Mouse (Mus musculus) liver, embryonic 14.5 days (tissue): ENCODE measurements around the gene Atp5e. TPM values are rescaled to one million over a fixed set of nuclear protein-coding genes. Genes with fewer than 3 reads are reported as not detected.

Experiments
- ATAC-seq: fragments of 200-750 bp; cut with Nextera tagmentation; 2 replicates; pipeline ENCODE4 v1.8.0; 2017; ENCODE audit warnings: moderate number of reproducible peaks, mild to moderate bottlenecking, moderate library complexity; ENCODE audit not compliant: insufficient read depth
- DNase-seq, 3 experiments: peaks; one replicate each; pipeline ENCODE4 v3.0.0-alpha.2; 2012 to 2013; ENCODE audit warnings: low read depth in 3 of 3, low spot score in 3 of 3
- H3K27ac ChIP-seq: fragments of 300-500 bp; sonication (generic); 2 replicates; pipeline ENCODE4 v1.5.1; 2014; ENCODE audit warnings: moderate library complexity, mild to moderate bottlenecking, control low read depth, inconsistent platforms
- H3K27me3 ChIP-seq: fragments of 300-500 bp; sonication (generic); 2 replicates; pipeline ENCODE4 v1.6.1; 2014; ENCODE audit warnings: mild to moderate bottlenecking, low read length, moderate library complexity; ENCODE audit not compliant: control insufficient read depth, insufficient read depth
- H3K36me3 ChIP-seq: fragments of 300-500 bp; sonication (generic); replicated peaks from 2 replicates; pipeline ENCODE4 v1.6.1; 2014; ENCODE audit warnings: low read depth; ENCODE audit not compliant: control insufficient read depth, insufficient read depth
- H3K4me1 ChIP-seq, 2 experiments: fragments of 200-500 bp in 1 of 2; fragments of 300-500 bp in 1 of 2; sonication (generic) in 1 of 2; replicated peaks; 2 replicates each; pipeline ENCODE4 v1.6.1; 2012 to 2014; ENCODE audit warnings: antibody characterized with exemption in 1 of 2, inconsistent platforms in 1 of 2, low read length in 1 of 2; ENCODE audit not compliant: control insufficient read depth in 2 of 2, insufficient read depth in 2 of 2
- H3K4me2 ChIP-seq: fragments of 300-500 bp; sonication (generic); 2 replicates; pipeline ENCODE4 v1.6.1; 2014; ENCODE audit warnings: low read depth, mild to moderate bottlenecking, control low read depth, moderate library complexity
- H3K4me3 ChIP-seq, 2 experiments: fragments of 200-500 bp in 1 of 2; fragments of 300-500 bp in 1 of 2; sonication (generic) in 1 of 2; 2 replicates each; pipeline ENCODE4 v1.5.1; 2012 to 2014; ENCODE audit warnings: low read depth in 2 of 2, low read length in 2 of 2, mild to moderate bottlenecking in 2 of 2, control low read depth in 1 of 2, inconsistent platforms in 1 of 2, moderate library complexity in 1 of 2; ENCODE audit not compliant: insufficient read depth in 1 of 2
- H3K9ac ChIP-seq: fragments of 300-500 bp; sonication (generic); replicated peaks from 2 replicates; pipeline ENCODE4 v1.6.1; 2014; ENCODE audit warnings: mild to moderate bottlenecking, control low read depth, moderate library complexity
- H3K9me3 ChIP-seq: fragments of 300-500 bp; sonication (generic); 2 replicates; pipeline ENCODE4 v1.6.1; 2016; ENCODE audit warnings: low read length, mixed read lengths; ENCODE audit not compliant: control insufficient read depth
- CTCF ChIP-seq: IDR thresholded peaks from 2 replicates; pipeline ENCODE4 v1.5.1; 2016; ENCODE audit warnings: antibody characterized with exemption, low read depth, control low read depth
- EP300 ChIP-seq: IDR thresholded peaks from 2 replicates; pipeline ENCODE4 v1.6.1; 2016; ENCODE audit warnings: antibody characterized with exemption, low read depth
- WGBS: fragments of 180-500 bp; shearing (Covaris S2); extraction: QIAGEN DNeasy Blood & Tissue Kit; methylation state at CpG from one replicate; pipeline ENCODE4 v1.1.7; 2014; ENCODE audit not compliant: insufficient replicate concordance; 5-methylcytosine and 5-hydroxymethylcytosine counted together
- polyA plus RNA-seq, 2 experiments: library from polyadenylated mRNA; depleted of rRNA in 1 of 2; stranded (reverse) in 1 of 2; unstranded in 1 of 2; fragments of >200 nt; fragmentation: Nextera tagmentation in 1 of 2; extraction: Ambion mirVana in 1 of 2; gene quantifications; 2 replicates each; pipeline versions ENCODE4 v1.2.1 to v1.2.3; 2012 to 2014

Gene Atp5e
- polyA plus RNA-seq, 2 experiments = 238 to 483 TPM

GRCm38 (mm10) chr2:174448405-174448804 is 15.5 kb downstream of the Atp5e start:
- Histone ChIP-seq H3K4me2 (no peak overlapping the region), H3K4me3 (no peak overlapping the region), H3K27ac (no peak overlapping the region), H3K9ac (no peak overlapping the region), H3K36me3 (no peaks in the 10 kb centered on the region), H3K27me3 (no peaks in the 10 kb centered on the region), H3K9me3 (no peaks in the 10 kb centered on the region), H3K4me1 (peaks cover 28 to 29% of the 10 kb centered on the region in 2 experiments)
- ATAC-seq (no peak), DNase-seq (no peak)
- WGBS = 67% methylated on average over 4 of the region's 4 CpGs
- TF ChIP-seq CTCF (no peak), EP300 (no peak)

GRCm38 (mm10) chr2:174446905-174447304 is 17.0 kb downstream of the Atp5e start:
- DNase-seq (no peak), ATAC-seq (no peak)
- no peak overlapping the region for H3K9ac ChIP-seq
- no peak overlapping the region for H3K27ac ChIP-seq
- TF ChIP-seq CTCF = no peak
- no peak for TF ChIP-seq EP300
- H3K4me2 ChIP-seq = no peak overlapping the region
- peaks cover 13 to 21% of the 10 kb centered on the region in 2 experiments for H3K4me1 ChIP-seq
- no peaks in the 10 kb centered on the region for H3K9me3 ChIP-seq
- H3K4me3 ChIP-seq = no peak overlapping the region
- whole genome bisulfite sequencing = 60% methylated on average over 8 of the region's 8 CpGs
- no peaks in the 10 kb centered on the region for H3K36me3 ChIP-seq
- H3K27me3 ChIP-seq = no peaks in the 10 kb centered on the region

- no peak overlapping the region for H3K9ac ChIP-seq
- H3K4me1 ChIP-seq = peaks cover 11 to 18% of the 10 kb centered on the region in 2 experiments
- H3K27ac ChIP-seq = no peak overlapping the region
- DNase-seq = no peak
- WGBS = 58% methylated on average over 7 of the region's 7 CpGs
- ATAC-seq = no peak
- H3K36me3 ChIP-seq = no peaks in the 10 kb centered on the region
- no peak overlapping the region for H3K4me3 ChIP-seq
- H3K27me3 ChIP-seq = no peaks in the 10 kb centered on the region
- no peaks in the 10 kb centered on the region for H3K9me3 ChIP-seq
- H3K4me2 ChIP-seq = no peak overlapping the region
- no peak for TF ChIP-seq EP300
- no peak for TF ChIP-seq CTCF
Observed at GRCm38 (mm10) chr2:174446492-174446891, 17.4 kb downstream of the Atp5e start.

GRCm38 (mm10) chr2:174445018-174445417 is 18.9 kb downstream of the Atp5e start:
- 47% methylated on average over 6 of the region's 6 CpGs for WGBS
- H3K27me3 ChIP-seq = no peaks in the 10 kb centered on the region
- H3K4me1 ChIP-seq = peaks cover 4 to 8% of the 10 kb centered on the region in 2 experiments
- DNase-seq = no peak
- H3K27ac ChIP-seq = no peak overlapping the region
- no peak overlapping the region for H3K4me3 ChIP-seq
- no peak overlapping the region for H3K9ac ChIP-seq
- H3K4me2 ChIP-seq = no peak overlapping the region
- no peak for ATAC-seq
- H3K9me3 ChIP-seq = no peaks in the 10 kb centered on the region
- no peak for TF ChIP-seq CTCF
- no peak for TF ChIP-seq EP300
- no peaks in the 10 kb centered on the region for H3K36me3 ChIP-seq

GRCm38 (mm10) chr2:174444359-174444758 is 19.5 kb downstream of the Atp5e start:
- WGBS = 41% methylated on average over 7 of the region's 7 CpGs
- no peak for DNase-seq
- peaks cover 2 to 12% of the 10 kb centered on the region in 2 experiments for H3K4me1 ChIP-seq
- no peak overlapping the region for H3K9ac ChIP-seq
- H3K36me3 ChIP-seq = no peaks in the 10 kb centered on the region
- TF ChIP-seq EP300 (no peak), CTCF (no peak)
- ATAC-seq = no peak
- H3K4me3 ChIP-seq = no peak overlapping the region
- H3K9me3 ChIP-seq = no peaks in the 10 kb centered on the region
- no peak overlapping the region for H3K4me2 ChIP-seq
- no peaks in the 10 kb centered on the region for H3K27me3 ChIP-seq
- H3K27ac ChIP-seq = no peak overlapping the region

- H3K27me3 ChIP-seq = no peaks in the 10 kb centered on the region
- no peak overlapping the region for H3K4me2 ChIP-seq
- no peaks in the 10 kb centered on the region for H3K9me3 ChIP-seq
- no peak overlapping the region for H3K9ac ChIP-seq
- DNase-seq (no peak), ATAC-seq (no peak)
- H3K4me1 ChIP-seq = peaks cover 9 to 20% of the 10 kb centered on the region in 2 experiments
- H3K27ac ChIP-seq = no peak overlapping the region
- no peak overlapping the region for H3K4me3 ChIP-seq
- no peaks in the 10 kb centered on the region for H3K36me3 ChIP-seq
- WGBS = 41% methylated on average over 2 of the region's 2 CpGs
- TF ChIP-seq EP300 (no peak), CTCF (no peak)
Observed at GRCm38 (mm10) chr2:174443046-174443445, 20.9 kb downstream of the Atp5e start.
